Mouse (Mus musculus): ENCODE measurements around the gene Stx16. TPM values are rescaled to one million over a fixed set of nuclear protein-coding genes. Genes with fewer than 3 reads are reported as not detected.

Gene Stx16
- polyA plus RNA-seq, 1 experiment from 2014 or later = 9.1 TPM

GRCm38 (mm10) chr2:174132413-174132969 is 56.4 kb downstream of the Stx16 start:
- 66% methylated on average over 8 of the region's 8 CpGs for WGBS
- no peaks in the 10 kb centered on the region for H3K9me3 ChIP-seq (ENCODE audit: control insufficient read depth, low read length)
- peak; percentile 69 for ATAC-seq
- H3K9ac ChIP-seq (ENCODE audit: low read depth, low read length) = no peak overlapping the region
- H3K27me3 ChIP-seq (replicated peaks; ENCODE audit: control insufficient read depth, insufficient read depth, low read length) = no peaks in the 10 kb centered on the region
- no peaks in the 10 kb centered on the region for H3K4me1 ChIP-seq (ENCODE audit: control insufficient read depth, insufficient read depth, low read length)
- H3K4me3 ChIP-seq (ENCODE audit: low read length) = no peak overlapping the region
- H3K36me3 ChIP-seq (ENCODE audit: control insufficient read depth, insufficient read depth, low read length) = no peaks in the 10 kb centered on the region
- no peak overlapping the region for H3K27ac ChIP-seq (ENCODE audit: low read length)
- no peak overlapping the region for H3K4me2 ChIP-seq (ENCODE audit: low read depth, low read length)

Other genes starting within 250 kb of the Stx16 start
- 44.4 and 46.0 TPM in 2 replicates for gene Npepl1, start 34.0 kb downstream of the Stx16 start, polyA plus RNA-seq (2015; fragmentation: Nextera tagmentation; extraction: Ambion mirVana)
- 402 and 775 TPM in 2 replicates for gene Gnas, start 208.0 kb downstream of the Stx16 start, polyA plus RNA-seq (2015; fragmentation: Nextera tagmentation; extraction: Ambion mirVana)